Mouse (Mus musculus) liver, postnatal 0 days (tissue): Measurements from ENCODE around the gene Itfg2. TPM values are rescaled to one million over a fixed set of nuclear protein-coding genes. Genes with fewer than 3 reads are reported as not detected.

Experiments
- ATAC-seq: fragments of 200-750 bp; cut with Nextera tagmentation; 2 replicates; pipeline ENCODE4 v1.8.0; 2017; ENCODE audit warnings: mild to moderate bottlenecking, moderate library complexity
- DNase-seq: peaks from one replicate; pipeline ENCODE4 v3.0.0-alpha.2; 2016
- H3K27ac ChIP-seq: fragments of 300-500 bp; sonication (generic); 2 replicates; pipeline ENCODE4 v1.5.1; 2014; ENCODE audit warnings: antibody characterized with exemption, moderate library complexity, mild to moderate bottlenecking, low read depth
- H3K27me3 ChIP-seq: fragments of 300-500 bp; sonication (generic); 2 replicates; pipeline ENCODE4 v1.6.1; 2014; ENCODE audit warnings: low read length, control low read depth, mixed read lengths; ENCODE audit not compliant: insufficient read depth
- H3K36me3 ChIP-seq: fragments of 300-500 bp; sonication (generic); replicated peaks from 2 replicates; pipeline ENCODE4 v1.6.1; 2014; ENCODE audit warnings: mild to moderate bottlenecking, control low read depth, low read length, moderate library complexity, mixed read lengths; ENCODE audit not compliant: insufficient read depth
- H3K4me1 ChIP-seq: fragments of 300-500 bp; sonication (generic); 2 replicates; pipeline ENCODE4 v1.6.1; 2014; ENCODE audit warnings: antibody characterized with exemption, mild to moderate bottlenecking, control low read depth; ENCODE audit not compliant: insufficient read depth
- H3K4me2 ChIP-seq: fragments of 300-500 bp; sonication (generic); 2 replicates; pipeline ENCODE4 v1.6.1; 2014; ENCODE audit warnings: low read depth, mild to moderate bottlenecking, low read length, moderate library complexity, mixed read lengths
- H3K4me3 ChIP-seq: fragments of 300-500 bp; sonication (generic); 2 replicates; pipeline ENCODE4 v1.5.1; 2014; ENCODE audit warnings: low read depth, low read length
- H3K9ac ChIP-seq: fragments of 300-500 bp; sonication (generic); replicated peaks from 2 replicates; pipeline ENCODE4 v1.6.1; 2014; ENCODE audit warnings: mild to moderate bottlenecking, moderate library complexity
- H3K9me3 ChIP-seq: fragments of 300-500 bp; sonication (generic); 2 replicates; pipeline ENCODE4 v1.6.1; 2016; ENCODE audit warnings: mild to moderate bottlenecking, control low read depth, low read length, mixed read lengths
- CTCF ChIP-seq: sonication (generic); IDR thresholded peaks from 2 replicates; pipeline ENCODE4 v1.5.1; 2016; ENCODE audit warnings: antibody characterized with exemption, low read depth
- EP300 ChIP-seq: IDR thresholded peaks from 2 replicates; pipeline ENCODE4 v1.6.1; 2016; ENCODE audit warnings: antibody characterized with exemption, low read depth, mild to moderate bottlenecking
- WGBS: fragments of 180-500 bp; shearing (Covaris S2); extraction: QIAGEN DNeasy Blood & Tissue Kit; methylation state at CpG from one replicate; pipeline ENCODE4 v1.1.7; 2014; ENCODE audit not compliant: insufficient replicate concordance; 5-methylcytosine and 5-hydroxymethylcytosine counted together
- polyA plus RNA-seq: library from polyadenylated mRNA; unstranded; fragments of >200 nt; fragmentation: Nextera tagmentation; extraction: Ambion mirVana; gene quantifications from 2 replicates; pipeline ENCODE4 v1.2.1, GENCODE M21; 2015

The Itfg2 gene
- polyA plus RNA-seq, 1 experiment from 2014 or later: 7.7 TPM

DNA sequence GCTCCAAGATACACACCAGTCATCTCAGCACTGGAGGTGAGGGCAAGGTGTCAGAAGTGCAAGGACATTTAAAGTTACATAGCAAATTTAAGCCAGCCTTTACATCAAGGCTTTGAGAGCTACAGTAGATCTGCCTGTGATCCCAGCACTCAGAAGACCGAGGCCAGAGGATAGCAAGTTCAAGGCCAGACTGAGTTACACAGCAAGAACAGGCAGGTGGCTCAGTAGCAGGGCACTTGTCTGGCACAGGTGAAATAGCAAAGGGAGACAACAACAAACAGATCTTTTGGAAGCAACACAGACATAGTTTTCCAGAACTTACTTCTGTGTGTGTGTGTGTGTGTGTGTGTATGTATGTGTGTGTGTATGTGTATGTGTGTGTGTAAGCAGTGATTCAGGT, 6.7 kb downstream of the Itfg2 start:
- no peak for ATAC-seq
- Histone ChIP-seq H3K36me3 (no peaks in the 10 kb centered on the region; the same call in 1 of the 2 replicates), H3K4me1 (no peaks in the 10 kb centered on the region), H3K4me3 (no peak overlapping the region), H3K27me3 (no peaks in the 10 kb centered on the region), H3K4me2 (no peak overlapping the region), H3K9ac (no peak overlapping the region), H3K27ac (no peak overlapping the region), H3K9me3 (no peaks in the 10 kb centered on the region)
- TF ChIP-seq CTCF (no peak), EP300 (no peak)
- no peak for DNase-seq
- WGBS: 64% methylated on average over 1 of the region's 1 CpGs

DNA sequence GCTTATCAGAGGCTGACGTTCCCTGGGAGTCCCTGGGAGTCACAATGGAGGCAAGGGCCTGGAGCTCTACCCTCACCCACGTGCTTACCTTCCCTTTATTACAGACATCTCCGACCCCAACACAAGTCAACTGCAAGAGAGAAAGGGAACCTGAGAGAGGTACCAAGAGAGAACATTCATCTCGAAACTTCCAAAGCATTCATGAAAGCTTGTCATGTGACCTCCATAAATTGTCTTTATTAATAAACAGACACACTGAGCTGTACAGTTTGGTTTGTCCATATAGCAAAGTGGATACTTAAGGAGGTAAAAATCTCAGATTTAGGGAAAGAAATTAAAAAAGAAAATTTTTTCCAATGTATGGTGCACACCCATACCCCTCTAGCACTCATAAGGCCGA, 8.6 kb downstream of the Itfg2 start:
- DNase-seq (no peak), ATAC-seq (no peak)
- Histone ChIP-seq H3K27me3 (no peaks in the 10 kb centered on the region), H3K4me1 (no peaks in the 10 kb centered on the region), H3K9ac (no peak overlapping the region), H3K9me3 (no peaks in the 10 kb centered on the region), H3K4me3 (no peak overlapping the region), H3K36me3 (peaks cover 15% of the 10 kb centered on the region), H3K4me2 (no peak overlapping the region), H3K27ac (no peak overlapping the region)
- WGBS: 86% methylated on average over 5 of the region's 5 CpGs
- no peak for TF ChIP-seq EP300
- TF ChIP-seq CTCF: no peak

DNA sequence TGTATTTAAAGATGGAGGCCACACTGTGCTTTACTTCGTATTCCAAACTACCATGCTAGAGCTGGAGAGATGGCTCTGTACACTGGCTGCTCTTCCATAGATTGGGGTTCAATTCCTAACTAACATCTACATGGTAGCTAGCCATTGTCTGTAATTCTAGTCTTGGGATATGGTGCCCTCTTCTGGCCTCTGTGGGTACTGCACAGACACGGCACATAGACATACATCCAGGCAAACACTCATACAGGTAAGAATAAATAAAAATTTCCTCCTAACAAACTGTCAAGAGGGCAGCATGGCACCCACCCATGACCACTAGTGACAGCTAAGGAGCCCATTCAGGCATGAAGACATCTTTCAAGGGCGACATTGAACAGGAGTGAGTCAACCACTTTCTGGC, 13.6 kb downstream of the Itfg2 start:
- H3K27me3 ChIP-seq: no peaks in the 10 kb centered on the region
- no peak overlapping the region for H3K9ac ChIP-seq
- no peak overlapping the region for H3K4me3 ChIP-seq
- peak; percentile 84 for DNase-seq
- H3K4me2 ChIP-seq: no peak overlapping the region
- ATAC-seq: peak; percentile 48; the same call in 1 of the 2 replicates
- no peaks in the 10 kb centered on the region for H3K4me1 ChIP-seq
- no peaks in the 10 kb centered on the region for H3K9me3 ChIP-seq
- no peak overlapping the region for H3K27ac ChIP-seq
- TF ChIP-seq CTCF: peak; percentile 96
- TF ChIP-seq EP300: no peak
- H3K36me3 ChIP-seq: peaks cover 23% of the 10 kb centered on the region
- 14% methylated on average over 3 of the region's 3 CpGs for whole genome bisulfite sequencing

DNA sequence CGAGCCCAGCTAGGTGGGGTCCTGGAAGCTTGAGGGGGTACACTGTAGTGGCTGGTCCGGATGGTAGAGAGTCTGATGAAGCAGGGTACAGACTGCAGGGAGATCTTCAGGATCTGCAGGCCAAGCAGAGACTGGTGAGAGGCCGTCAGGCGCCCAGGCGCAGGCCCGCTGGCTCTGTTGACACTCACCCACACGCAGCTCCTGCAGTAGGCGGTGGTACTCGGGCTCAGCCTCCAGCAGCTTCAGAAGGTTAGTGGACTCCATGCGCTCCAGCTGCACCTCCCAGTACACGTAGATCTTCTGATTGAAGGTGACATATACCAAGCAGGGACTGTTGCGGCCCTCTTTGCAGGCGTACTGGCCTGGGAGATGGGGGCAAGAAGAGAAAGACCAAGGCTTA, 14.4 kb downstream of the Itfg2 start:
- ATAC-seq: no peak
- 86% methylated on average over 13 of the region's 13 CpGs for WGBS

DNA sequence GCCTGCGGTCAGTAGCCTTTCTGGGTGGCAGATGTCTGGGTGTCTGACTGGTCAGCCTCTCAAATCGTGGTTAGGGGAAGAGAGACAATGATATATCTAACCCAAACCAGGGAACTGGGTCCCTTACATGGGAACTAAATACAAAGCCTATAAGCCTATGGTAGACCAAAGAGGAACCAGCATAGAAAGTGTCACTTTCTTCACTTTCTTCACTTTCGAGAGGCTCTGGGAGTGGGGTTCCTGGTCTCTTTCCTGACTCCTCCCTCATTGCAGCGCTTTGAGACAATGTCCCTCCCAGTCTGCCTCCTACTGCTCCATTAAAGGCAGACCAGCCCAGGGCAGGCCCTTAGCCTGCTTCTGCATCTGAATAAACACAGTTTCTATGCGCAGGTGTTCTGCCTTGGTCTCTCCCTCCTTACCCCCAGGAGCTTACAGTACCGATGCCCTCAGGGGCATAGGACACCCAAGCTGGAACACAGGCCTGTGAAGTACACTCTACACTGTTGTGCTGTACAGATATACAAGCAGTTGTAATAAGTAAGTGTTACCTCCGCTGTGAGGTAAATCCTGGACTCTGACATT, 16.1 kb downstream of the Itfg2 start:
- H3K27ac ChIP-seq: no peak overlapping the region
- no peak overlapping the region for H3K9ac ChIP-seq
- no peaks in the 10 kb centered on the region for H3K9me3 ChIP-seq
- peaks cover 23% of the 10 kb centered on the region for H3K36me3 ChIP-seq
- ATAC-seq (0 out of 2 replicates have a peak, but pooled peaks have one; percentile 13), DNase-seq (no peak)
- no peak overlapping the region for H3K4me2 ChIP-seq
- no peaks in the 10 kb centered on the region for H3K27me3 ChIP-seq
- H3K4me3 ChIP-seq: no peak overlapping the region
- TF ChIP-seq EP300 (no peak), CTCF (no peak)
- WGBS: 74% methylated on average over 7 of the region's 7 CpGs
- no peaks in the 10 kb centered on the region for H3K4me1 ChIP-seq

More for the DNA sequence above, 14.4 kb downstream of the Itfg2 start:
- Histone ChIP-seq H3K9ac (no peak overlapping the region), H3K36me3 (peaks cover 23% of the 10 kb centered on the region), H3K4me3 (no peak overlapping the region), H3K27ac (no peak overlapping the region), H3K4me1 (no peaks in the 10 kb centered on the region), H3K4me2 (no peak overlapping the region), H3K27me3 (no peaks in the 10 kb centered on the region), H3K9me3 (no peaks in the 10 kb centered on the region)
- no peak for DNase-seq
- TF ChIP-seq CTCF: no peak
- no peak for TF ChIP-seq EP300

DNA sequence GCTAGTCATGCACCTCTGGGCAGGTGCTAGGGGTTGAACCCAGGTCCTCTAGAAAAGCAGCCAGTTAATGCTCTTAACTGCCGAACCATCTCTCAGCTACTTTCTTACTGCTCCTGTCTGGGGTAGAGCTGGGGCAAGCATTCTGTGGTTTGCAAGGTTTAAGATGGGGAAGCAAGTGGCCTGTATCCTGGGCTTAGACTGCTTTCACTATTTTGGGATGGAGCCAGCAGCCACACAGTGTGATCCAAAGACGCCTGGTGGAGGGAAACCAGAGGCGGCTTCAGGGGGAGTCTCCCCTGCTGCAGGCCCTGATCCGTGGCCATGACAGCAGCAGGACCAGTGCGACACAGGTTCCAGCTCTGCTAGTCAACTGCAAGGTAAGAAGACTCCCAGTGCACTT, 20.0 kb downstream of the Itfg2 start:
- H3K4me2 ChIP-seq: no peak overlapping the region
- DNase-seq (no peak), ATAC-seq (no peak)
- no peak overlapping the region for H3K9ac ChIP-seq
- 60% methylated on average over 5 of the region's 5 CpGs for WGBS
- H3K9me3 ChIP-seq: no peaks in the 10 kb centered on the region
- no peaks in the 10 kb centered on the region for H3K27me3 ChIP-seq
- H3K27ac ChIP-seq: no peak overlapping the region
- TF ChIP-seq CTCF (no peak), EP300 (no peak)
- H3K36me3 ChIP-seq: no peaks in the 10 kb centered on the region
- H3K4me3 ChIP-seq: no peak overlapping the region
- H3K4me1 ChIP-seq: no peaks in the 10 kb centered on the region
